Mouse (Mus musculus): ENCODE measurements at regions not wholly inside any gene's neighbourhood (a gene's known extent, or its start where the extent isn't known, plus 50 kb on each side); places are given as distances from the start of the nearest gene placed in this dataset.

GRCm38 (mm10) chr1:183633810-183634209, 215.8 kb downstream of the Hhipl2 start:
- WGBS, result 61% methylated on average over 6 of the region's 6 CpGs
- ATAC-seq (ENCODE audit: insufficient number of reproducible peaks, insufficient read depth, low FRiP score, low read depth), result no peak
- H3K9me3 ChIP-seq (ENCODE audit: control insufficient read depth, low read length), result no peaks in the 10 kb centered on the region

DNA sequence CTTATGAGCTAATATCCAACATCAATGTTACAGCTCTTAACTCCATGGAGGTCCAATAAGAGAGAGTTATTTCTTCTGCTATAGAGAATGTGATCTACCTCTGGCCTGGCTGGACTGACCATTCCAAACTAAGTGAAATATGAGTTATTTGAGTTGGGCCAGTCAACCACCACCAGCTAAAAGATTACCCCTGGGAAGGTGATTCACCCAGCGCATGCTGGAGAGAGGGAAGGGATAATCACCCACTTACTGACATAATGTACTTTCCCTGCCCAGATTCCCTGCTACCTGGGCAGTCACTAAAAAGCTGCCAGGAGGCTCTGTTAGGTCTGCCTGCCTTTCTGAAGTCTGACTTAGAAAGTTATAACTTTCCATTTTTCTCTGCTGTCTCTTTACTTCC, 216.8 kb downstream of the Hhipl2 start:
- Histone ChIP-seq H3K4me3 (ENCODE audit: control insufficient read depth in 1 of 2, insufficient read depth in 1 of 2, low read depth in 1 of 2, low read length in 2 of 2) (no peak overlapping the region), H3K4me1 (ENCODE audit: control insufficient read depth in 2 of 2, insufficient read depth in 2 of 2, low read length in 2 of 2) (no peaks in the 10 kb centered on the region), H3K36me3 (ENCODE audit: control insufficient read depth, insufficient read depth, low read length) (no peaks in the 10 kb centered on the region), H3K27ac (replicated peaks in 1 of 2; ENCODE audit: control insufficient read depth in 1 of 2, insufficient read depth in 1 of 2, low read depth in 2 of 2, low read length in 2 of 2) (no peak overlapping the region), H3K27me3 (ENCODE audit: control insufficient read depth, insufficient read depth, low read length) (no peaks in the 10 kb centered on the region), H3K9ac (ENCODE audit: low read length) (no peak overlapping the region), H3K4me2 (ENCODE audit: low read length) (no peak overlapping the region), H3K9me3 (ENCODE audit: control insufficient read depth, low read length) (no peaks in the 10 kb centered on the region)
- no peak for ATAC-seq (ENCODE audit: insufficient number of reproducible peaks, insufficient read depth, low FRiP score, low read depth)
- 100% methylated on average over 1 of the region's 1 CpGs for WGBS

More at GRCm38 (mm10) chr1:183633810-183634209, 215.8 kb downstream of the Hhipl2 start:
- no peak overlapping the region for H3K4me2 ChIP-seq (ENCODE audit: low read length)
- no peak overlapping the region for H3K9ac ChIP-seq (ENCODE audit: low read length)
- H3K27ac ChIP-seq (replicated peaks in 1 of 2; ENCODE audit: control insufficient read depth in 1 of 2, insufficient read depth in 1 of 2, low read depth in 2 of 2, low read length in 2 of 2), result no peak overlapping the region
- no peak overlapping the region for H3K4me3 ChIP-seq (ENCODE audit: control insufficient read depth in 1 of 2, insufficient read depth in 1 of 2, low read depth in 1 of 2, low read length in 2 of 2)
- H3K4me1 ChIP-seq (ENCODE audit: control insufficient read depth in 2 of 2, insufficient read depth in 2 of 2, low read length in 2 of 2), result no peaks in the 10 kb centered on the region
- H3K27me3 ChIP-seq (ENCODE audit: control insufficient read depth, insufficient read depth, low read length), result no peaks in the 10 kb centered on the region
- no peaks in the 10 kb centered on the region for H3K36me3 ChIP-seq (ENCODE audit: control insufficient read depth, insufficient read depth, low read length)

- no peaks in the 10 kb centered on the region for H3K9me3 ChIP-seq (ENCODE audit: control insufficient read depth, low read length)
- no peak for ATAC-seq (ENCODE audit: insufficient number of reproducible peaks, insufficient read depth, low FRiP score, low read depth)
- H3K4me2 ChIP-seq (ENCODE audit: low read length), result no peak overlapping the region
- 90% methylated on average over 8 of the region's 8 CpGs for WGBS
- H3K9ac ChIP-seq (ENCODE audit: low read length), result no peak overlapping the region
- no peaks in the 10 kb centered on the region for H3K4me1 ChIP-seq (ENCODE audit: control insufficient read depth in 2 of 2, insufficient read depth in 2 of 2, low read length in 2 of 2)
- H3K4me3 ChIP-seq (ENCODE audit: control insufficient read depth in 1 of 2, insufficient read depth in 1 of 2, low read depth in 1 of 2, low read length in 2 of 2), result no peak overlapping the region
- no peaks in the 10 kb centered on the region for H3K36me3 ChIP-seq (ENCODE audit: control insufficient read depth, insufficient read depth, low read length)
- H3K27ac ChIP-seq (replicated peaks in 1 of 2; ENCODE audit: control insufficient read depth in 1 of 2, insufficient read depth in 1 of 2, low read depth in 2 of 2, low read length in 2 of 2), result no peak overlapping the region
- no peaks in the 10 kb centered on the region for H3K27me3 ChIP-seq (ENCODE audit: control insufficient read depth, insufficient read depth, low read length)
These were observed 219.2 kb downstream of the Hhipl2 start for GRCm38 (mm10) chr1:183637214-183637613.

GRCm38 (mm10) chr1:183639332-183639731, 221.3 kb downstream of the Hhipl2 start:
- Histone ChIP-seq H3K4me3 (ENCODE audit: control insufficient read depth in 1 of 2, insufficient read depth in 1 of 2, low read depth in 1 of 2, low read length in 2 of 2) (no peak overlapping the region), H3K27ac (replicated peaks in 1 of 2; ENCODE audit: control insufficient read depth in 1 of 2, insufficient read depth in 1 of 2, low read depth in 2 of 2, low read length in 2 of 2) (no peak overlapping the region), H3K36me3 (ENCODE audit: control insufficient read depth, insufficient read depth, low read length) (no peaks in the 10 kb centered on the region), H3K27me3 (ENCODE audit: control insufficient read depth, insufficient read depth, low read length) (no peaks in the 10 kb centered on the region), H3K9me3 (ENCODE audit: control insufficient read depth, low read length) (no peaks in the 10 kb centered on the region), H3K4me2 (ENCODE audit: low read length) (no peak overlapping the region), H3K4me1 (ENCODE audit: control insufficient read depth in 2 of 2, insufficient read depth in 2 of 2, low read length in 2 of 2) (no peaks in the 10 kb centered on the region; a peak in 1 of 4 replicates), H3K9ac (ENCODE audit: low read length) (no peak overlapping the region)
- 38% methylated on average over 7 of the region's 7 CpGs for WGBS
- no peak for ATAC-seq (ENCODE audit: insufficient number of reproducible peaks, insufficient read depth, low FRiP score, low read depth)

GRCm38 (mm10) chr1:183640568-183640967, 222.6 kb downstream of the Hhipl2 start:
- Histone ChIP-seq H3K4me1 (ENCODE audit: control insufficient read depth in 2 of 2, insufficient read depth in 2 of 2, low read length in 2 of 2) (no peaks in the 10 kb centered on the region; a peak in 1 of 4 replicates), H3K9me3 (ENCODE audit: control insufficient read depth, low read length) (no peaks in the 10 kb centered on the region), H3K36me3 (ENCODE audit: control insufficient read depth, insufficient read depth, low read length) (no peaks in the 10 kb centered on the region), H3K4me3 (ENCODE audit: control insufficient read depth in 1 of 2, insufficient read depth in 1 of 2, low read depth in 1 of 2, low read length in 2 of 2) (no peak overlapping the region), H3K4me2 (ENCODE audit: low read length) (no peak overlapping the region), H3K27ac (replicated peaks in 1 of 2; ENCODE audit: control insufficient read depth in 1 of 2, insufficient read depth in 1 of 2, low read depth in 2 of 2, low read length in 2 of 2) (no peak overlapping the region), H3K9ac (ENCODE audit: low read length) (no peak overlapping the region), H3K27me3 (ENCODE audit: control insufficient read depth, insufficient read depth, low read length) (no peaks in the 10 kb centered on the region)
- no peak for ATAC-seq (ENCODE audit: insufficient number of reproducible peaks, insufficient read depth, low FRiP score, low read depth)
- WGBS, result 71% methylated on average over 8 of the region's 8 CpGs

DNA sequence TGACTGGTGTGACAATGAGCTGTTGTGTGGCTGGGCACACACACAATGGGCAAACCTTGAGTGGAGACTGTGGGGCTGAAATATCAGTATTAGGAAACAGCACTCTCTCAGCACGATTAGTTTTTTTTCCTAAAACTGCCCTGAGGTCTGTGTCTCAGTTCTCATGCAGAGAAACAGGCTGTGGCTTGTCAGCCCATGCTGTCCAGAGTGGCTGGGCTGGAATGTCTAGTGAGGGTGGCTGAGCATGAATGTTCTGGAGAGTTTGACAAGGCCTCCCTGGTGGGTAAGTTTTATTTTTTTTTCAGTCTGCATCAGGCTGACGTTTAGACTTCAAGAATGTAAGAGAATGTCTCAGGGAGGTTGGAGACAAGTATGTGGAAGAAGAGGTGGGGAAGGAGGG, 226.0 kb downstream of the Hhipl2 start:
- H3K27ac ChIP-seq (replicated peaks in 1 of 2; ENCODE audit: control insufficient read depth in 1 of 2, insufficient read depth in 1 of 2, low read depth in 2 of 2, low read length in 2 of 2), result no peak overlapping the region
- 24% methylated on average over 2 of the region's 2 CpGs for WGBS

GRCm38 (mm10) chr1:183653878-183654277, 235.9 kb downstream of the Hhipl2 start:
- no peaks in the 10 kb centered on the region for H3K36me3 ChIP-seq (ENCODE audit: control insufficient read depth, insufficient read depth, low read length)
- no peak overlapping the region for H3K4me2 ChIP-seq (ENCODE audit: low read length)
- H3K9me3 ChIP-seq (ENCODE audit: control insufficient read depth, low read length), result no peaks in the 10 kb centered on the region
- ATAC-seq (ENCODE audit: insufficient number of reproducible peaks, insufficient read depth, low FRiP score, low read depth), result no peak
- H3K4me3 ChIP-seq (ENCODE audit: control insufficient read depth in 1 of 2, insufficient read depth in 1 of 2, low read depth in 1 of 2, low read length in 2 of 2), result no peak overlapping the region
- 64% methylated on average over 6 of the region's 6 CpGs for WGBS
- no peak overlapping the region for H3K27ac ChIP-seq (replicated peaks in 1 of 2; ENCODE audit: control insufficient read depth in 1 of 2, insufficient read depth in 1 of 2, low read depth in 2 of 2, low read length in 2 of 2)
- no peaks in the 10 kb centered on the region for H3K4me1 ChIP-seq (ENCODE audit: control insufficient read depth in 2 of 2, insufficient read depth in 2 of 2, low read length in 2 of 2)
- H3K9ac ChIP-seq (ENCODE audit: low read length), result no peak overlapping the region
- no peaks in the 10 kb centered on the region for H3K27me3 ChIP-seq (ENCODE audit: control insufficient read depth, insufficient read depth, low read length)

More for the DNA sequence above, 226.0 kb downstream of the Hhipl2 start:
- H3K4me1 ChIP-seq (ENCODE audit: control insufficient read depth in 2 of 2, insufficient read depth in 2 of 2, low read length in 2 of 2), result no peaks in the 10 kb centered on the region; a peak in 1 of 4 replicates
- no peak for ATAC-seq (ENCODE audit: insufficient number of reproducible peaks, insufficient read depth, low FRiP score, low read depth)
- no peak overlapping the region for H3K4me3 ChIP-seq (ENCODE audit: control insufficient read depth in 1 of 2, insufficient read depth in 1 of 2, low read depth in 1 of 2, low read length in 2 of 2)
- no peak overlapping the region for H3K4me2 ChIP-seq (ENCODE audit: low read length)
- H3K27me3 ChIP-seq (ENCODE audit: control insufficient read depth, insufficient read depth, low read length), result no peaks in the 10 kb centered on the region
- no peak overlapping the region for H3K9ac ChIP-seq (ENCODE audit: low read length)
- no peaks in the 10 kb centered on the region for H3K9me3 ChIP-seq (ENCODE audit: control insufficient read depth, low read length)
- no peaks in the 10 kb centered on the region for H3K36me3 ChIP-seq (ENCODE audit: control insufficient read depth, insufficient read depth, low read length)

DNA sequence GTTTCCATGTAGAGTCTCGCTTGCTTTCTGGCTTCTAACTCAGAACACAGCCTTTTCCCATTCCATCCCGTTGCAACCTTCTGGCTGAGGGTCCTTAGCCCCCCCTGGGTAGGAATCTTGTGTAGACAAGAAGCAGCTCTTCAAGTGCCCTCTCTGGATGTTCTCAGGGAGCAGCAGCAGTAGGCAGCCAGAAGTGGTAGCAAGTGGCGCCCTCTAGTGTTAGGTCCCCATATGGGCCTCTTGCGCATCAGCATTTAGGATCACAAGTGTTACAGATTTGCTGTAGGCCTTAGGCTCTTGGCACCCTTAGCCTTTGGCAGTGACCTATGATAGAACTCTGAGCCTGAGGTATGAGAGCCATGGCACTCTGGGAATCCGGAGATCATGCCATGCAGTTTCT, 239.0 kb downstream of the Hhipl2 start:
- 56% methylated on average over 5 of the region's 5 CpGs for WGBS
- Histone ChIP-seq H3K9me3 (ENCODE audit: control insufficient read depth, low read length) (no peaks in the 10 kb centered on the region), H3K27me3 (ENCODE audit: control insufficient read depth, insufficient read depth, low read length) (no peaks in the 10 kb centered on the region), H3K4me2 (ENCODE audit: low read length) (no peak overlapping the region), H3K27ac (replicated peaks in 1 of 2; ENCODE audit: control insufficient read depth in 1 of 2, insufficient read depth in 1 of 2, low read depth in 2 of 2, low read length in 2 of 2) (no peak overlapping the region), H3K9ac (ENCODE audit: low read length) (no peak overlapping the region), H3K4me3 (ENCODE audit: control insufficient read depth in 1 of 2, insufficient read depth in 1 of 2, low read depth in 1 of 2, low read length in 2 of 2) (no peak overlapping the region), H3K36me3 (ENCODE audit: control insufficient read depth, insufficient read depth, low read length) (no peaks in the 10 kb centered on the region), H3K4me1 (ENCODE audit: control insufficient read depth in 2 of 2, insufficient read depth in 2 of 2, low read length in 2 of 2) (no peaks in the 10 kb centered on the region)
- no peak for ATAC-seq (ENCODE audit: insufficient number of reproducible peaks, insufficient read depth, low FRiP score, low read depth)

All from heart, embryonic 14.5 days (tissue).